Mouse (Mus musculus) spleen, postnatal 36 days (tissue): ENCODE data around the gene Fbxl17.

Experiments used
- DNase-seq, 2 experiments: peaks; one replicate each; pipeline ENCODE4 v3.0.0; 2022; ENCODE audit warnings: low spot score in 2 of 2, mixed read lengths in 1 of 2

The Fbxl17 gene

GRCm38 (mm10) chr17:63220821-63221220, 279.0 kb downstream of the Fbxl17 start:
- no peak for DNase-seq

- DNase-seq: no peak
Observed at GRCm38 (mm10) chr17:63217016-63217415, 282.8 kb downstream of the Fbxl17 start.

GRCm38 (mm10) chr17:63212018-63212417, 287.8 kb downstream of the Fbxl17 start:
- no peak for DNase-seq

GRCm38 (mm10) chr17:63209151-63209550, 290.7 kb downstream of the Fbxl17 start:
- no peak for DNase-seq

GRCm38 (mm10) chr17:63208346-63208745, 291.5 kb downstream of the Fbxl17 start:
- no peak for DNase-seq

GRCm38 (mm10) chr17:63207714-63208113, 292.1 kb downstream of the Fbxl17 start:
- no peak for DNase-seq

- DNase-seq: no peak
Observed at GRCm38 (mm10) chr17:63205316-63205715, 294.5 kb downstream of the Fbxl17 start.

- no peak for DNase-seq
Observed at GRCm38 (mm10) chr17:63203582-63204190, 296.1 kb downstream of the Fbxl17 start.

GRCm38 (mm10) chr17:63198703-63199102, 301.1 kb downstream of the Fbxl17 start:
- DNase-seq: peak in 1 of 2 experiments; percentile 34

- no peak for DNase-seq
Observed at GRCm38 (mm10) chr17:63195496-63195895, 304.3 kb downstream of the Fbxl17 start.

GRCm38 (mm10) chr17:63193196-63193595, 306.6 kb downstream of the Fbxl17 start:
- no peak for DNase-seq

GRCm38 (mm10) chr17:63191345-63191744, 308.5 kb downstream of the Fbxl17 start:
- DNase-seq: no peak

GRCm38 (mm10) chr17:63189274-63189673, 310.5 kb downstream of the Fbxl17 start:
- DNase-seq: peak; percentile 80

GRCm38 (mm10) chr17:63185531-63185930, 314.3 kb downstream of the Fbxl17 start:
- no peak for DNase-seq

- no peak for DNase-seq
Observed at GRCm38 (mm10) chr17:63184844-63185504, 314.8 kb downstream of the Fbxl17 start.

GRCm38 (mm10) chr17:63183431-63183830, 316.4 kb downstream of the Fbxl17 start:
- no peak for DNase-seq

- no peak for DNase-seq
Observed at GRCm38 (mm10) chr17:63181661-63182060, 318.2 kb downstream of the Fbxl17 start.

GRCm38 (mm10) chr17:63180042-63180441, 319.8 kb downstream of the Fbxl17 start:
- no peak for DNase-seq

GRCm38 (mm10) chr17:63178331-63178730, 321.5 kb downstream of the Fbxl17 start:
- no peak for DNase-seq

- DNase-seq: no peak
Observed at GRCm38 (mm10) chr17:63176411-63176810, 323.4 kb downstream of the Fbxl17 start.

GRCm38 (mm10) chr17:63172697-63173096, 327.1 kb downstream of the Fbxl17 start:
- DNase-seq: no peak

GRCm38 (mm10) chr17:63171890-63172491, 327.8 kb downstream of the Fbxl17 start:
- DNase-seq: no peak

GRCm38 (mm10) chr17:63171264-63171663, 328.6 kb downstream of the Fbxl17 start:
- DNase-seq: no peak
